Mouse (Mus musculus) spleen, postnatal 36 days (tissue): ENCODE measurements around the gene Cyyr1.

Experiments used
- DNase-seq, 2 experiments: peaks; one replicate each; pipeline ENCODE4 v3.0.0; 2022; ENCODE audit warnings: low spot score in 2 of 2, mixed read lengths in 1 of 2

Gene Cyyr1

DNA sequence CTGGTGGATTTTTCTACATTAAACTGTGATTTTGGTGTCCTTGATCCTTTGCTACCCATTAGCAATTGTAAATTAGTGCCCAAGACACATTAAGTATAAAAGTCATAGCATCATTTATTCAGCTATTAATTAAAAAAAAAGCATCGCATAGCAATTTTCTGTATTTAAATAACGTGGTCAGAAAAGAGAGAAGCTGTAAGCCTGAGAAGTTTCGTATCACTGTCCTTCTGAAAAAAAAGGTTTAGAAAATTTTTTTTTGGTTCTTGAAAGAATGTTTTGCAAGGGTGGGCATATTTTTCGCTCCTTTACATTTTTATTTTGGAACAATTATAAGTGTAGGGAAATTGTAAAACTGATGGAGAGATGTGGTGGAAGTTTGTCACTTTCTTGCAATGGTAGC lies 83.1 kb downstream of the Cyyr1 start:
- DNase-seq, result no peak

DNA sequence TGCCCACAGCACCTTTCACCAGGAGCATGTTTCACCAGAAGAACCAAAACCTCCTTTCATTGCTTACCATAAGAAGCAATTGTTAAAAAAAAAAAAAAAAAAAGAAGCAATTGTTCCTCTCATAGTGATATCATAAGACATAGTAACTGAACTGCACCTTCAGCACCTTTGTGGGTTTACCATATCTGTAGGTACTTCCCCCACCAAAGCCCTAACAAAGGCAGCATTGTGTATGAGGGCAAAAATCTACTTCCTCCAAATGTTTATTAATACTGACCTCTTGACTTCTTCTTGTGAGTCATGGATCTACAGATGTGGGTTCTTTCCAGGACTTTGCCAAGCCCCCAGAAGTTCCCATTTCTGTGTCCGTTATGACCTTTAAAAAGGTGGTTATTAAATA lies 98.2 kb downstream of the Cyyr1 start:
- no peak for DNase-seq

- DNase-seq, result no peak
Measured at GRCm38 (mm10) chr16:85446306-85446705, 106.9 kb downstream of the Cyyr1 start.

DNA sequence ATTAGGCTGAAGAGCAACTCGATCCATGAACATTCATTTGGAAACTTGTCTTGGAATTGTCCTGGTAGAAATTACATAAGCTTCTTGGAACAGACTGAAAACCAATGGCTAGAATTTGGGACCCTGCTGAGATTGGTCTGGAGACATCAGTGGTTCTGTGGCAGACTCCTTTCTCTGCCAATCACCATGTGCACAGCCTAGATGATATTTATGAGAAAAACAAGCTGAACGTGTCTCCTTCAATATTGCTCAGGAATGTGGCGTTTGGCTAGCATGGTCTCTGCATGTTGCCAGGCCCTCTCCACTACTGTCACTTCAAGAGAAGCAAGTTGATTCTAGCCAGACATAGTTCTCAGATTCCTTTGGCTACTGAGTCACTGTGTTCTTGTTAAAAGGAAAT lies 107.4 kb downstream of the Cyyr1 start:
- no peak for DNase-seq

DNA sequence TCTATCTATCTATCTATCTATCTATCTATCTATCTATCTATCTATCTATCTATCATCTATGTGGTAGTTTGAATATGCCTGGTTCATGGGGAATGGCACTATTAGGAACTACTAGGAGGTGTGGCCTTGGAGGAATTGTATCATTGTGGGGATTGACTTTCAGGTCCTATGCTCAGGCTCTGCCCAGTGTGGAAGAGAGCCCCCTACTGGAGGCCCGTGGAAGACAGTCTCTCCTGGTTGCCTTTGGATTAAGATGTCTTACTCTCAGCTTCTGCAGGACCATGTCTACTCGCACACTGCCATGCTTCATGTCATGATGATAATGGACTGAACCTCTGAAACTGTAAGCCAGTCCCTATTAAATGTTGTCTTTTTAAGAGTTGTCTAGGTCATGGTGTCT lies 117.8 kb downstream of the Cyyr1 start:
- DNase-seq, result no peak

DNA sequence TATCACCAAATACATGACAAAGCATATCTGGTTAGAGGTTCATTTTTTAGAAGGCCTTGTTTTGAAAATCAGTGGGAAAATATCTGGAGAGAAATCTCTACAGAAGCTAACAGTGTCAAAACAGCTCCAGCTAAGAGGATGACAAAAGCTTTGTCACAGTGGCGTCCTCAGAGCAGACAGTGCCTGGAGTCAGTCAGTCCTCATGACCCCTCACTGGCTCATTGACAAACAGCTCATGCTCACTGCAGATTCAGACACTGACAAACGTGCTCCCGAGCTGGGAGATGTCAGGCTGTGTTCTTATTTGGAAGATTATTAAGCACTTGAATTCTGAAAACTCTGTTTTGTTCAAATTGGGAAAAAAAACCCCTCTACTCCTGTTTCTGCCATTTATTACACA lies 124.0 kb downstream of the Cyyr1 start:
- no peak for DNase-seq

- DNase-seq, result no peak
Measured at GRCm38 (mm10) chr16:85422889-85423288, 130.3 kb downstream of the Cyyr1 start.

DNA sequence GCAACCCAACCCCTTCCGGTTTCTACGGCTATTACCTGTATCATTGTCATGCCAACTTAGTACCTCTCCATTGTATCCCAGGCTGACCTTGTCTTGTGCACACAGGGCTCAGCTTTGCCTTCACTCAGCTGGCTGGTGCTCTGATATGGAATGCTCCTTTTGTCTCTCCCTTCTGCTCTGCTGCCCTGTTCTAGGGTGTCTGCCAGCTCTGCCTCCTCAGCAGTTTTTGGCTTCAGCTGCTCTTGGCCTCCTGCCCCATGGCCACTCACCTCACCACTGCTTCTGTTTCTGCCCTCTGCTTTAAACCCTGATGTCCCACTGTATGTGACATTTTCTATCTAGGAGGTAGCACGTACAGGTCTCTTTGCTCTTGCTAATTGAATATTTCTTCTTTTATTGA lies 137.8 kb downstream of the Cyyr1 start:
- DNase-seq, result no peak

DNA sequence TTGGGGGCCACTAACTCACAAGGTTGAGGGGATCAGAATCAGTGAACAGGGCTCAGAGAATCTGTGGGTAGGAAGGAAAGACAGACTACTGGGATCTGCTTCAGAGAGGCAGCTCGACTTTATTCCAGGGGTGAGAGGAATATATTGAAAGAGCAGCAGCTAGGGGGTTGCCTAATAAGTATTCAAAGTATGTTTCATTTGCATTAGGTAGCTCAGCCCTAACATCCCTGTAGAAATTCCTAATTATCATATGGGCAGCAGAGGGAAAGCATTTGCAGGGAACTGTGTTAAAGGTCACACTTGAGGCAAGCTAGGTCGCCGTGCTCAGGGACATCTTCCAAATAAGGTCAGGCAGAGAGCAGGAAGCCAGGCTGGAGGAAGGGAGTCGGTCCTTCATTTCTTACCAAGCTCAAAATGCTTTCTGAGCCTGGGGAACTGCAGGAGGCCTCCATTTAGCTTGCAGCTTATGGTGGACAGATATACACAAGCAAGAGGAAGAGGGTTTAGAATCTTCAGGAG lies 159.7 kb downstream of the Cyyr1 start:
- DNase-seq, result no peak

DNA sequence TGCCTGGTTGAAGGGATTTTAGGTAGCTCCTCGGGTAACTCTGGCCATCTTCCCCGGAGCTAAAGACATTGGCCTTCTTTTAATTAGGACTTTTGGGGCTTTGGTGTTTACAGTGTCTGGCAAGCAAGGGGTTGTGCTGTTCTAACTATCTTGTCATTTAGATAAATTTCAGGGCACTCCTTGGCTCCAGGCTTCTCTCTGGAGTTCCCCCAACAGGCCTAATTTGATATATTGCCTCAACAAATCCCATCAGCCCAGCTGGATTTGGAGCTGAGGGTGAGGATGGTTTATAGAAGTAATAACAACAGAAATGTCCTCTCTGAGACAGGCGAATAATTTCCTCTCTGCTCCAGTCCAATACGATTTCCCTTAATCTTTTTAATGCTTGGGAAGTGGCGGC lies 166.4 kb downstream of the Cyyr1 start:
- no peak for DNase-seq
